Mouse (Mus musculus): ENCODE results near the gene Xirp1. TPM values are rescaled to one million over a fixed set of nuclear protein-coding genes. Genes with fewer than 3 reads are reported as not detected.

Gene Xirp1
- polyA plus RNA-seq (2012; rRNA removed): 0.02 TPM in 1 of 2 replicates, not detected in the other

DNA sequence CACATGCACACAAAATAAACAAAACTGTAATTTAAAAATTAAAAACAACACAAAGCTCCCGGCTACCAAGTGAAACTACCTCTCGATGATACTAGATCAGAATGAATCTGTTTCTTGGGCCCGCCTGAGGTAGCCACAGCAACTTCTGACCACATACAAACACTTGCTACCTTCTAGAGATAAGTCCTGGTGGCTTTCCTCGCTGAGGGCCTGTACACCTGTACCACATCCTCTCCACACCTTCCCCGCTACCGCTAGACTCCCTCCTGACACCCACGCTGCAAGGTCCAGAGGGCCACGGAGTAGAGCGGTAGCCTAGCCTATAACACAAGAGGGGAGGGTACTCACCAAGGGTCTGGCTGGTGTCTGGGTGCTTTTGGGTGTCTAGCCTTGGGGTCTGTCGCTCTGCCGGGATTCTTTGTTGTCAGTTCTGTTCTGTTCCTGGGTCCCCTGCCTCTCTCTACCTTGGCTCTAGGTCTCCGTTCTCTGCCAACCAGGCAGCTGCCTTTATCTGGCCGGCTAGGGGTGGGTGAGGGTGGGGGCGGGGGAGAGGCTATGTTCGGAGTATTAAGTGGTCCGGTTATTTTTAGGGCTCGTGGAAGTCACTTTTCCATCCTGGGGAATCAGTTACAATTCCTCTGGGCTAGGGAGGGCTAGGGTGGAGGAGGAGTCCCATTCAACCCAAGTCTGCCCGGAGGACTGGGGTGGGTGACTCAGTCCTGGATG lies at the start of gene Xirp1:
Xirp1 (minus strand) TSS at position 513 of the 726 bp plus-strand sequence.

DNA sequence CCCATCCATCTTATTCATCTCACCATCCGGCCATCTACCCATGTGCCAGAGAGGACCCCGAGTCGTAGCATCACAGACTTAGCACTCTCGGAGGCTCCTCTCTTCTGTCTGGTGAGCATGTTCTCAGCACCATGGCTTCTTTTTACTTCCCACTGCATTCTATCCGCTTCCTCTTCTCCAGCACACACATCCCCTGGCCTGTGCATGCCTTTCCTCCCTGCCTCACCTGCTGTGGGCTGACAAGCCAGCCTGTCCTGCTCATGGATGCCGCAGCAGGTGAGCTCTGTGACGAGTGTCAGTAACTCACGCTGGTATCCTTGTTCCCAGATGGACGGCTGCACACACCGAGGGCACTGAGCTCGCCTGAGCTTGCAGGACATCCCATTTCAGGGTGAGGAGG lies 46.4 kb upstream of the Xirp1 start, which contains the start of gene Cx3cr1:
Cx3cr1 (minus strand) TSS at position 101 of the 400 bp plus-strand sequence.

GRCm38 (mm10) chr9:119984536-119985011 lies 38.8 kb downstream of the Xirp1 start, which contains the start of gene Csrnp1:
Gene Csrnp1, minus strand, starts transcription at chr9:119984658.

Other genes with a start within 250 kb of the Xirp1 start
- 0.01 TPM in 1 of 2 replicates, not detected in the other for gene Scn11a, start 198.1 kb downstream of the Xirp1 start, polyA plus RNA-seq (2012; rRNA removed)
- 16.0 and 17.1 TPM in 2 replicates for gene Wdr48, start 128.7 kb downstream of the Xirp1 start, polyA plus RNA-seq (2012; rRNA removed)
- gene Gorasp1, start 86.0 kb downstream of the Xirp1 start, polyA plus RNA-seq (2012; rRNA removed): 5.2 and 6.1 TPM in 2 replicates
- 0.12 and 0.23 TPM in 2 replicates for gene Ttc21a, start 86.0 kb downstream of the Xirp1 start, polyA plus RNA-seq (2012; rRNA removed)
- gene Csrnp1, start 38.9 kb downstream of the Xirp1 start, polyA plus RNA-seq (2012; rRNA removed): 1.8 and 3.0 TPM in 2 replicates
- 1.1 and 1.6 TPM in 2 replicates for gene Cx3cr1, start 46.3 kb upstream of the Xirp1 start, polyA plus RNA-seq (2012; rRNA removed)
- gene Ccr8, start 68.5 kb upstream of the Xirp1 start, polyA plus RNA-seq (2012; rRNA removed): not detected in 2 replicates
- gene Slc25a38, start 86.8 kb upstream of the Xirp1 start, polyA plus RNA-seq (2012; rRNA removed): 102 and 109 TPM in 2 replicates
- gene Rpsa, start 104.1 kb upstream of the Xirp1 start, polyA plus RNA-seq (2012; rRNA removed): 1,453 and 1,626 TPM in 2 replicates
- not detected in 2 replicates for gene Mobp, start 126.1 kb upstream of the Xirp1 start, polyA plus RNA-seq (2012; rRNA removed)

All from liver, embryonic 14 days (tissue).